In the genomic region with DNA sequence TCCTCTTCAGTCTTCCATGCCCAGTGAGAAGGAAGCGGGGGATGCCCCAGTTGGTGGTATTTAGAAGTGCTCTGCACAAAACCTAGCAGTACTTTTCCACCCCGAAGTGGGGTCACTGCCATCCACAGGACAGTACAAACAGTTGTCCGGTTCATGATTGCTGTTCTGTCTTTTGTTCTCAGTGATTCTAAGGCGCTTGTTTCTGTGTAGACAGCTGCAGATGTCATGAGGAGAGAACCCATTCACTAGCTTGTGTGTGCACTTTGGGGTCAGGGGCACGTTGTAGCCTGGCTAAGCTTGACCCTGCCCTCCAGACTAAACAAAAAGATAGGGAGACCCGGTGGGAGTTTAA, we compare ENCODE assay signal across 14 mouse cellular contexts. TPM values are rescaled to one million over a fixed set of nuclear protein-coding genes. Genes with fewer than 3 reads are reported as not detected.
A peak's percentile ranks its signal among the peaks of the same experiment; 100 is the strongest.
DNase-seq lines count a peak whose midpoint lies in the region; ATAC-seq and TF ChIP-seq lines count a peak whose summit lies in the region.
"Had no signal": no experiment of that assay in that cellular context is flagged by ENCODE, and none has a peak within 500 bp of the region (broad histone marks: within the 10 kb centered on the region; RNA-seq: fewer than 3 reads in every experiment).

No protein-coding gene starts in this region.

- no peaks in the 10 kb centered on the region for H3K9me3 ChIP-seq in neural tube, embryonic 12.5 days
- H3K9me3 ChIP-seq in stomach, embryonic 15.5 days, result no peaks in the 10 kb centered on the region
- H3K9me3 ChIP-seq in liver, postnatal 0 days (ENCODE audit: low read length), result no peaks in the 10 kb centered on the region
- H3K9me3 ChIP-seq: hindbrain, embryonic 15.5 days had no signal

- no peaks in the 10 kb centered on the region for H3K27me3 ChIP-seq in neural tube, embryonic 12.5 days (replicated peaks)
- H3K27me3 ChIP-seq in stomach, embryonic 15.5 days (replicated peaks), result no peaks in the 10 kb centered on the region
- no peaks in the 10 kb centered on the region for H3K27me3 ChIP-seq in liver, postnatal 0 days (ENCODE audit: insufficient read depth, low read length)
- H3K27me3 ChIP-seq: hindbrain, embryonic 15.5 days had no signal

- H3K9ac ChIP-seq in neural tube, embryonic 12.5 days, result 0 out of 2 replicates have a peak overlapping the region, but pooled peaks have one; percentile 2
- no peak overlapping the region for H3K9ac ChIP-seq in stomach, embryonic 15.5 days
- no peak overlapping the region for H3K9ac ChIP-seq in liver, postnatal 0 days (replicated peaks)
- H3K9ac ChIP-seq: hindbrain, embryonic 15.5 days had no signal

- ATAC-seq in frontal cortex, adult (ENCODE audit: low TSS enrichment), result peak; percentile 14; the same call in 1 of the 2 replicates
- no peak for ATAC-seq in neural tube, embryonic 12.5 days (ENCODE audit: low FRiP score, low read depth)
- ATAC-seq in stomach, embryonic 15.5 days (ENCODE audit: insufficient read depth, low FRiP score, low read depth), result no peak
- ATAC-seq in liver, postnatal 0 days, result no peak

- no peak for TF ChIP-seq EP300 in liver, postnatal 0 days (IDR thresholded peaks at IDR 0.05; ENCODE audit: low read depth)

- 38% methylated on average over 6 of the region's 6 CpGs for WGBS in neural tube, embryonic 12.5 days
- WGBS in stomach, embryonic 15.5 days, result 33% methylated on average over 6 of the region's 6 CpGs
- 53% methylated on average over 6 of the region's 6 CpGs for WGBS in liver, postnatal 0 days (ENCODE audit: insufficient replicate concordance)

- no peak overlapping the region for H3K4me3 ChIP-seq in neural tube, embryonic 12.5 days
- no peak overlapping the region for H3K4me3 ChIP-seq in stomach, embryonic 15.5 days (replicated peaks)
- H3K4me3 ChIP-seq in liver, postnatal 0 days (ENCODE audit: low read depth, low read length), result no peak overlapping the region
- H3K4me3 ChIP-seq: hindbrain, embryonic 15.5 days had no signal

- no peak for DNase-seq in frontal cortex, postnatal 14 days (ENCODE audit: low spot score in 2 of 2)
- peak; percentile 37 for DNase-seq in layer of hippocampus, adult 11-12 months (ENCODE audit: low spot score)
- DNase-seq in layer of hippocampus, postnatal 25 days (ENCODE audit: extremely low spot score in 1 of 2, low spot score in 1 of 2), result no peak
- DNase-seq in neural tube, embryonic 10.5 days (ENCODE audit: extremely low spot score, low spot score), result no peak
- DNase-seq in liver, postnatal 0 days, result no peak
- DNase-seq: B cell, adult 2 months; cerebellum, adult 8-10 months; left cerebral cortex, postnatal 4 days; thymus, postnatal 36 days had no signal

- H3K4me2 ChIP-seq in neural tube, embryonic 12.5 days (replicated peaks), result peak overlapping the region; percentile 36
- peak overlapping the region; percentile 6; the same call in 1 of the 2 replicates for H3K4me2 ChIP-seq in stomach, embryonic 15.5 days
- no peak overlapping the region for H3K4me2 ChIP-seq in liver, postnatal 0 days (ENCODE audit: low read depth, low read length)
- H3K4me2 ChIP-seq: hindbrain, embryonic 15.5 days had no signal

- peaks cover 25% of the 10 kb centered on the region for H3K4me1 ChIP-seq in neural tube, embryonic 12.5 days
- peaks cover 23% of the 10 kb centered on the region; the same call in 1 of the 2 replicates for H3K4me1 ChIP-seq in stomach, embryonic 15.5 days
- no peaks in the 10 kb centered on the region for H3K4me1 ChIP-seq in liver, postnatal 0 days (ENCODE audit: insufficient read depth)

- H3K27ac ChIP-seq in neural tube, embryonic 12.5 days, result no peak overlapping the region
- H3K27ac ChIP-seq in stomach, embryonic 15.5 days, result no peak overlapping the region
- H3K27ac ChIP-seq in liver, postnatal 0 days (ENCODE audit: low read depth), result no peak overlapping the region
- H3K27ac ChIP-seq: hindbrain, embryonic 15.5 days had no signal

- no peaks in the 10 kb centered on the region for H3K36me3 ChIP-seq in neural tube, embryonic 12.5 days
- no peaks in the 10 kb centered on the region for H3K36me3 ChIP-seq in stomach, embryonic 15.5 days
- no peaks in the 10 kb centered on the region for H3K36me3 ChIP-seq in liver, postnatal 0 days (replicated peaks; ENCODE audit: insufficient read depth, low read length)
- H3K36me3 ChIP-seq: G1E; hindbrain, embryonic 15.5 days had no signal

- TF ChIP-seq CTCF in liver, postnatal 0 days (IDR thresholded peaks at IDR 0.05; ENCODE audit: low read depth), result no peak

RNA-seq across cellular contexts. Expression of a gene that starts 52.3 kb away (rescaled TPM):
- total RNA-seq in layer of hippocampus, postnatal 25 days (2021), result under 1 TPM; 0.42 to 0.56 TPM
- 0.49 and 0.82 TPM in 2 replicates for polyA plus RNA-seq in neural tube, embryonic 12.5 days (2016; fragmentation: Nextera tagmentation; extraction: Ambion mirVana)
- 7.3 and 9.5 TPM in 2 replicates for polyA plus RNA-seq in stomach, embryonic 15.5 days (2015; fragmentation: Nextera tagmentation; extraction: Ambion mirVana)
- 0.81 and 0.94 TPM in 2 replicates for polyA plus RNA-seq in liver, postnatal 0 days (2015; fragmentation: Nextera tagmentation; extraction: Ambion mirVana)
- polyA plus RNA-seq: G1E had no signal
